Mouse (Mus musculus) Patski (cell line): ENCODE data around the gene Phf23. TPM values are rescaled to one million over a fixed set of nuclear protein-coding genes. Genes with fewer than 3 reads are reported as not detected.
A peak's percentile ranks its signal among the peaks of the same experiment; 100 is the strongest.

ENCODE experiments used
- ATAC-seq: fragments of 100-300 bp; one replicate; pipeline ENCODE4 v1.8.0; 2021
- CTCF ChIA-PET: fragments of 350-600 bp; sonication (Branson Sonifier 250); formaldehyde crosslinking; loops from one replicate; lab custom pipeline; 2022; ENCODE audit warnings: inconsistent platforms; lab: Charles Lee
- POLR2A ChIA-PET: fragments of 350-600 bp; sonication (Branson Sonifier 250); formaldehyde crosslinking; loops from one replicate; lab custom pipeline; 2022; ENCODE audit warnings: antibody characterized with exemption, inconsistent platforms; lab: Charles Lee
- DNase-seq: peaks from one replicate; pipeline ENCODE4 v3.0.0-alpha.2; 2011; ENCODE audit warnings: low read depth, low spot score
- H3K27me3 ChIP-seq: fragments of 371-371 bp; one replicate; pipeline ENCODE4 v1.5.1; 2021
- CTCF ChIP-seq: fragments of 100-300 bp; IDR thresholded peaks from one replicate; pipeline ENCODE4 v1.5.1; 2021
- in situ Hi-C: fragments of 300-500 bp; cut with MboI; formaldehyde crosslinking; loops from 3 replicates; pipeline ENCODE4 v1.11.1; 2018; ENCODE audit warnings: low pct_unique_long_range_greater_than_20kb, mixed read lengths
- polyA plus RNA-seq: library from polyadenylated mRNA; unstranded; gene quantifications from one replicate; pipeline ENCODE4 v1.2.3, GENCODE M21; 2021

Phf23 gene
- polyA plus RNA-seq, 1 experiment from 2014 or later: 76.1 TPM

DNA sequence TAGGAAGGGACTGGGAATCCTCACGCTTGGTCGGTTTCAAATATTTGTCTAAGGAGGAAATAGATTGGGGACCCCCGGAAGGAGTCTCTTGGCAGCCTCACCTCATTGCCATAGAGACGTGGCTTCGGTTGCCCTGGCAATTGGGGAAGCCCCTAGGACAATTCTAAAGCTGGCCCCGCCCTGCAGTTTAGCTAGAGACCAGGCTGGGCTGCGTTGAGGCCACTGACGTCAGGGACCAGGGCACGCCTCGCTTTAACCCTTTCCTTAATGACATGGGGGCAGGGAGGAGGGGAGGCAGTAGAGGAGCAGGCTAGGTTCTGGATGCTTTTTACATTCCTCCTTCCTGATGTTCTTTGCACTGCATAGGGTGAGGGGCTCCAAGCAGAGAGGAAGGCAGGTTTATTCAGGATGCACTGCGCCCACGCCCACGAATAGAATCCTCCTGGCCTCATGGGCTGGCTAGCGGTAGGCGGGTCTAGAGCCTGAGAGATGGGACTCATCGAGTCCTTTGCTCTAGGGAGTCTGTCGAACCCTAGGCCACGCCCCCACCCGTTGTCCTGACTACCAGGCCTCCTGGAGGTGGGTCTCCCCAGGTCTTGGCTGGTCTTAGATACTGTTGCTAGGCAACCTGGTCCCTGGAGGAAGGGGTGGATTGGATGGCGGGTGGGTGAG lies 33.7 kb downstream of the Phf23 start:
- TF ChIP-seq CTCF: no peak
- in situ Hi-C loops: no loop called here
- ATAC-seq (peak; percentile 55), DNase-seq (peak; percentile 85)
- no peaks in the 10 kb centered on the region for H3K27me3 ChIP-seq
- POLR2A ChIA-PET: no interaction called here
- CTCF ChIA-PET: no interaction called here

DNA sequence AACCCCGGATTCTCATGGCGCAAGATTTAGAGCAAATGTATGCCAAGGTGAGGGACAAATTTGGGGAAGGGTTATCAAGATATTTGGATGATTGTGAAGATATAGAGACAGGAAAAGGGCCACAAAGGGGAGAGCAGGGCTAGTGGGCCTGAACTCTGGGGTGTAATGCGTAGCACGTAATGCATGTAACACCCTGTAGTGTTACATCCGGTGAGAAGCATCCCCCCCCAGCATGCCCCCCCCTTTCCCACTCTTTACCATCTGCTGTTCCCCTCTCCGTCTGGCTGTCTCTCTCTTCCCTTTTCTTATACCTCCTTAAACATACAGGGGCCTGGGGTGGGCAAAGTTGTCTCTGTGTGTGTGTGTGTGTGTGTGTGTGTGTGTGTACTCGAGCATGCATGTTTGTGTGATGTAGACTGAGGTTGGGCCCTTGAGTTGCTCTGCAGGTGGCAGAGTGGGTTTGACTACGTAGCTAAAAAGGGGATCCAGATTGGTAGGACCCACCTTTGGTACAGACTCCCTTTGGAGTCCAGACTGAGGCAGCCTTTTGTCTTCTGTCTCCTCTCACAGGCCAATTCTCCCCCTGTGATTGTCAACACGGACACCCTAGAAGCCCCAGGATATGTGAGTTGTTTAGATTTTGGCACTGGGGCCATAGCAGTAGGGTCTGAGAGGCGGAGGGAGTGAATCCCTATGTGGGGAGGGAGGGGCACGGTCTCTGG lies 34.4 kb downstream of the Phf23 start:
- POLR2A ChIA-PET: no interaction called here
- no peak for TF ChIP-seq CTCF
- CTCF ChIA-PET: no interaction called here
- no peak for ATAC-seq
- H3K27me3 ChIP-seq: no peaks in the 10 kb centered on the region
- in situ Hi-C loops: no loop called here
- DNase-seq: no peak

DNA sequence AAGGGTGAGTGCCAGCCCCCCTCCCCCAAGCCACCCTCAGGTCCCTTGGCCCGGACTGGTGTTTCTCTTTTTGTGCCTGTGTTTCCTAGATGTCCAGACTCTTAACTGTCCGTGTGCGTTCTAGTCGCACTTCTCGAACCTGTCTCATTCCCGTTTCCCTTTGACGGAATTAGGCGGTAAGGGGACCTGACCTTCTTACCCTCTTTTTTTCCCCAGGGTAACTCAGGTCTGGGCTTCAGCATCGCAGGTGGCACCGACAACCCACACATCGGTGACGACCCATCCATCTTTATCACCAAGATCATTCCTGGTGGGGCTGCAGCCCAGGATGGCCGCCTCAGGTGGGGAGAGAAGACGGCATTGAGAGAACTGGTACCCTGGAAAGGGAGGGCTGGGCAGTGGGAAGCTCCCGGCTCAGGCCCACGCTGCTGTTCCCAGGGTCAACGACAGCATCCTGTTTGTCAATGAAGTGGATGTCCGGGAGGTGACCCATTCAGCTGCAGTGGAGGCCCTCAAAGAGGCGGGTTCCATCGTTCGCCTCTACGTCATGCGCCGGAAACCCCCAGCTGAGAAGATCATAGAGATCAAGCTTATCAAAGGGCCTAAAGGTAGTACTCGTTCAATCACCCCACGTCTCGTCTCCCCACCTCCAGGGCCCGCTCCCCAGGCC lies 35.2 kb downstream of the Phf23 start:
- no peak for TF ChIP-seq CTCF
- no peaks in the 10 kb centered on the region for H3K27me3 ChIP-seq
- no peak for ATAC-seq
- ChIA-PET CTCF (no interaction called here), POLR2A (no interaction called here)
- no peak for DNase-seq
- in situ Hi-C loops: no loop called here

DNA sequence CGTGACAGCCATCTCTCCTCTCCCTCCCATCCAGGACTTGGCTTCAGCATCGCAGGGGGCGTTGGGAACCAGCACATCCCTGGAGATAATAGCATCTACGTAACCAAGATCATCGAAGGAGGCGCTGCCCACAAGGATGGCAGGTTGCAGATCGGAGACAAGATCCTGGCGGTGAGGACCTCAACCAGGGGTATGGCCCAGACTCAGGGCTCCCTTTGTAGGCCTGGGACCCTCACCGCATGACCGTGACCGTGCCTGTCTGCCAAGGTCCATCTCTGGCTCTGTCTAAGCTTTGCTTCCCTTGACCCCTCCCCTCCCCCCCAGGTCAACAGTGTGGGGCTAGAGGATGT lies 35.7 kb downstream of the Phf23 start:
- no peak for ATAC-seq
- in situ Hi-C loops: no loop called here
- no peak for DNase-seq
- no peaks in the 10 kb centered on the region for H3K27me3 ChIP-seq
- TF ChIP-seq CTCF: no peak
- ChIA-PET CTCF (no interaction called here), POLR2A (no interaction called here)

DNA sequence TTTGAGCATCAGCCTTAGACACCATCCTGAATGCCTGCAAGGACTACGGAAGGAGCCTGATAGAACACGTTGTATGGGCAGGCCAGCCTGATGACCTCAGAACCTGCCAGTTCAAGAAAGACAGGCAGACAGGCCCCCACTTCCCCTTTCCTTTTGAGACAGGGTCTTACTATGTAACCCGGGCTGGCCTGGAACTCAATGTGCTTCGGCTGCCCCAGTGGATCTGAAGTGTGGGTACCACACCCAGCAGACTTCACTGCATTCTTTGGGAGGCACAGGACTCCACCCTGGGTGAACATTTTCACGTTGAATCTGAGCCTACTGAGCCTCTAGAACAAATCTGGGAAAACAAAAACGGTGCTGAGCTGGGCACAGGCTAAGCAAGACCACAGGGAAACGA lies 42.6 kb downstream of the Phf23 start:
- no peak for DNase-seq
- in situ Hi-C loops: no loop called here
- peak; percentile 42 for ATAC-seq
- H3K27me3 ChIP-seq: no peaks in the 10 kb centered on the region
- POLR2A ChIA-PET: no interaction called here
- CTCF ChIA-PET: interaction anchor here (1.4 kb wide), 1 partner anchor 16 kb away, joined by 4 read pairs; the partner anchor contains the start of gene Asgr1
- TF ChIP-seq CTCF: no peak

DNA sequence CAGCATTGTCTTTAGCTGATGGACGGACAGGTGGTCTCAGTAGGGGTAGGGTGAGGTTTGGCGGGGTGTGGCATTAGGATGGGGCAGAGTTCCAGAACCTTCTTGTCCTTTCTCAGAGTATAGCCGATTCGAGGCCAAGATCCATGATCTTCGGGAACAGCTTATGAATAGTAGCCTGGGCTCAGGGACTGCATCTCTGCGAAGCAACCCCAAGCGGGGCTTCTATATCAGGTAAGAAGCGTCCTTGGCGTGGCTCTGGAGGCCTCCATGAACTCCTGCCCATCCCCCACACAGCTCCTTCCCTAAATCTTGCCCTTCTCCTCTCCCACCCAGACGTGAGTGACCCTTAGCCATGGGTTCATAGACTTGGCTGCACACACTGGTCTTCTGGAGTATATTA lies 44.1 kb downstream of the Phf23 start:
- ATAC-seq (no peak), DNase-seq (no peak)
- ChIA-PET POLR2A (no interaction called here), CTCF (interaction anchor here (1.1 kb wide), 1 partner anchor 16 kb away, joined by 3 read pairs; no protein-coding TSS in a partner anchor)
- no peak for TF ChIP-seq CTCF
- in situ Hi-C loops: no loop called here
- H3K27me3 ChIP-seq: no peaks in the 10 kb centered on the region

DNA sequence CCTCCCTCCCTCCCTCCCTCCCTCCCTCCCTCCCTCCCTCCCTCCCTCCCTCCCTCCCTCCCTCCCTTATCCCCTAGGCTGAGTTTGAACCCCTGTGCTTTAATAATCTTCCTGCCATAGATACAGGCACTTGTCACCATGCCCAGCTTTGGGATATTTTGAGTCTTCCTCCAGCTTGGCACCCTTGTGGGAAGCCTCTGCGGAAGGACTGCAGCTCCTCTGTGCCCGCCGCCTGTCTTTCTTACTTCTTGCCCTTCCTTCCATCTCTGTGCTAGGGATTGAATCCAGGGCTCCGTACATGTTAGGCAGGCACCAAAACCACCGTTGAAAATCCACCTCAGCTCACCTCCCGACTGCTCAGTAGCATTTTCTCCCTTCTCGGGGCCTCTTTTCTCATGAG lies 44.6 kb downstream of the Phf23 start:
- ChIA-PET CTCF (interaction anchor here (1.1 kb wide), 1 partner anchor 15 kb away, joined by 3 read pairs; no protein-coding TSS in a partner anchor), POLR2A (interaction anchor here (0.6 kb wide), 2 partner anchors 44 to 229 kb away, joined by 3 read pairs; no protein-coding TSS in a partner anchor)
- no peak for DNase-seq
- H3K27me3 ChIP-seq: no peaks in the 10 kb centered on the region
- no peak for ATAC-seq
- in situ Hi-C loops: no loop called here
- no peak for TF ChIP-seq CTCF

DNA sequence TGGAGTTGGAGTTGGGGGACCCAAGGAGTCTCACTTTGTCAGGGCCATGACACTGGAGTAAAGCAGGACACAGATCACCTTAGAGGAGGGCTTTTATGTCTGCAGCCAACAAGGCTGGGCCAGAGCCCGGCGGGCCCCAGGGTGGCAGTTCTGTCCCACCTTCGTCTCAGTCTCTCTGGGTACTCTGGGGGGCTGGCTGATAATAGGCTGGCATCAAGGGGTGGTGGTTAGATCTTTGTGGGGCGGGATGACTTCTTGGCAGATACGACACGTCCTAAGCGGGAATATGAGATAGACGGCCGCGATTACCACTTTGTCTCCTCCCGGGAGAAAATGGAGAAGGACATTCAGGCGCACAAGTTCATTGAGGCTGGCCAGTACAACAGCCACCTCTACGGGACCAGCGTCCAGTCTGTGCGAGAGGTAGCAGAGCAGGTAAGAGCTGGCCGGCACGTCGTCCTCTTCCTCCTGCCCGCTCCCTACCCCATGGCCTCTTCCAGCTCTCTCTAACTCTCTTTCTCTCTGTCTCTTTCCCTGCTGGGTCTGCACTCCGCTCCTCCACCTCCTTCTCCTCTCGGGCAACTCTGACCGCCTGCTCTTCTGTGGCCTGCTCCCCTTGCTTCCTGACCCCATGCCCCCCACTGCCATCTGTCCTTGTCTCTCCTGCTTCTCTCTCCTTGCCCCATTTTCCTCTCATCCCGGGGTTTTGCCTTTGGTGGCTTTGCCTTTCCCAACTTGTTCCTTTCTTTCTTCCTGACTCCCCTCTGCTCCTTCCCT lies 46.9 kb downstream of the Phf23 start:
- no peaks in the 10 kb centered on the region for H3K27me3 ChIP-seq
- in situ Hi-C loops: no loop called here
- no peak for TF ChIP-seq CTCF
- ATAC-seq (no peak), DNase-seq (no peak)
- CTCF ChIA-PET: no interaction called here
- POLR2A ChIA-PET: interaction anchor here (0.6 kb wide), 1 partner anchor 311 kb away, joined by 3 read pairs; no protein-coding TSS in a partner anchor

DNA sequence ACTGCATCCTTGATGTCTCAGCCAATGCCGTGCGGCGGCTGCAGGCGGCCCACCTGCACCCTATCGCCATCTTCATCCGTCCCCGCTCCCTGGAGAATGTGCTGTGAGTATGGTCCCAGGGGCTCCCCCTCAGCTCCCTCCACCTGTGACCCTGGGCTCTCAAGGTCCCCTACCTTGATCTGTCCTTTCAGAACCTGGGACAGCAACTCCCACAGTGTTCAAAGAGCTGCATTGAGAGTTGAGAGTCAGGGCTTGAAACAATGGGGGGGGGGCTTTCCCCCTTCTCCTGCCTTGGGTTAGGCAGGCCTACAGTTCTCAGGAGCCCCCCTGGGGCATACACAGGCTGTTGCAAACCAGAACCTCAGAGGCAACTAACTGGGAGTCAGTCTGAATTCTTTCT lies 48.1 kb downstream of the Phf23 start:
- no peak for TF ChIP-seq CTCF
- ATAC-seq: no peak
- ChIA-PET POLR2A (no interaction called here), CTCF (interaction anchor here (0.6 to 1.2 kb wide), 2 partner anchors 9 to 12 kb away, joined by 3 read pairs; no protein-coding TSS in a partner anchor)
- in situ Hi-C loops: no loop called here
- H3K27me3 ChIP-seq: no peaks in the 10 kb centered on the region
- no peak for DNase-seq

DNA sequence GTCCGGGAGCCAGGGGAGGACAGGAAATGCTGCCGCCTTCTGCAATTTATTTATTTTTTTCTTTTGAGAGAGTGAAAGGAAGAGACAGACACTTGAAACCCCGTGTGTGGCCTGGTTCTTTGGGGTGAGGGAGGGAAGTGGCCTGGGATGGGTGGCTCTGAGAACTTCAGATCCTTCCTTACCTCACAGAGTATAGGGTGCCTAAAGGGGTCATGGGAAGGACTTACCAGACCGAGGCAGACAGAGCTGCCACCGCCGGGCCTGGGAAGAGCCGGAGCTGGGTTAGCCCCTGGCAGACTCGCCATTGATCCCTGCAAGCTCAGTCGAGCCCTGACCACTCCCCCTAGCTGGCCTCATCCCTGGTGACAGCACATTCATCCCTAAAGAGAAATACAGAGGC lies 49.9 kb downstream of the Phf23 start:
- DNase-seq: no peak
- no peak for TF ChIP-seq CTCF
- ChIA-PET POLR2A (no interaction called here), CTCF (no interaction called here)
- in situ Hi-C loops: no loop called here
- H3K27me3 ChIP-seq: no peaks in the 10 kb centered on the region
- no peak for ATAC-seq
